In the genomic region with DNA sequence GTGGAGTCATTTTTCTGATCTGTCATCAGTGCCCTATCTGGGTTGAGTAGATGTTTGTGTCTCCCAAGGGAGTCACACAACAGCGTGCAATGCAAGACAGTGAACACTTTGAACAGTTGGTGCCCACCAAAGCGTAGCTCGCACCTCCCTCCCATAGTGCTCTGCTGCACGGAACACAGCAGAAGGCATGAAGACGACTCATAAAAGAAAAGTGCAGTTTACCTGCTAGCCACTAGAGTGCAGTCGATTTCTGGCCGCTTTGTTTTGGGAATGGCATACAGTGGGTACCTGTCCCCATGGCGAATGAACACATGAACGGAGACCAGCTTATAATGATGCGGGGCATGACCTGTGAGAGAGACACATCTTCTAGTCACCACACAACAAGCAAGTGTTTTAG, we compare ENCODE assay signal across 8 mouse cellular contexts. TPM values are rescaled to one million over a fixed set of nuclear protein-coding genes. Genes with fewer than 3 reads are reported as not detected.
A peak's percentile ranks its signal among the peaks of the same experiment; 100 is the strongest.
DNase-seq lines count a peak whose midpoint lies in the region; ATAC-seq and TF ChIP-seq lines count a peak whose summit lies in the region.

No protein-coding gene starts in this region.

- no peaks in the 10 kb centered on the region for H3K79me2 ChIP-seq in MEL (ENCODE audit: control insufficient read depth, insufficient read depth, low read length, poor library complexity)

- ATAC-seq in hindbrain, embryonic 13.5 days (ENCODE audit: low FRiP score) = peak; percentile 65
- no peak for ATAC-seq in liver, embryonic 14.5 days (ENCODE audit: insufficient read depth)

- TF ChIP-seq EP300 in MEL (IDR thresholded peaks at IDR 0.05; ENCODE audit: low read depth in 1 of 2, low read length in 2 of 2) = no peak
- TF ChIP-seq EP300 in liver, embryonic 14.5 days (IDR thresholded peaks at IDR 0.05; ENCODE audit: low read depth) = no peak

- H3K27ac ChIP-seq in MEL (ENCODE audit: control insufficient read depth, low read depth, low read length) = no peak overlapping the region
- H3K27ac ChIP-seq in hindbrain, embryonic 13.5 days = peak overlapping the region; percentile 90
- no peak overlapping the region for H3K27ac ChIP-seq in liver, embryonic 14.5 days

- TF ChIP-seq RAD21 in MEL (IDR thresholded peaks at IDR 0.05; ENCODE audit: low read depth, low read length) = peak; percentile 11; the same call in 1 of the 2 replicates

- TF ChIP-seq POLR2A in MEL (IDR thresholded peaks at IDR 0.05; ENCODE audit: control insufficient read depth in 1 of 2, insufficient read depth in 1 of 2, low read depth in 1 of 2, low read length in 2 of 2, poor library complexity in 1 of 2) = no peak

- peak; percentile 19 to 46 (median 40); a peak in 4 of 6 replicates for TF ChIP-seq CTCF in MEL (IDR thresholded peaks at IDR 0.05 in 2 of 3, conservative IDR thresholded peaks at IDR 0.05 in 1 of 3; ENCODE audit: control insufficient read depth in 1 of 3, insufficient read depth in 1 of 3, low read depth in 2 of 3, low read length in 3 of 3, poor library complexity in 1 of 3, severe bottlenecking in 1 of 3)
- peak; percentile 61 for TF ChIP-seq CTCF in liver, embryonic 14.5 days (IDR thresholded peaks at IDR 0.05; ENCODE audit: low read depth)

- H3K4me3 ChIP-seq in MEL (ENCODE audit: control insufficient read depth in 1 of 2, insufficient read depth in 1 of 2, low read depth in 2 of 2, low read length in 2 of 2) = no peak overlapping the region
- no peak overlapping the region for H3K4me3 ChIP-seq in hindbrain, embryonic 13.5 days
- H3K4me3 ChIP-seq in liver, embryonic 14.5 days (ENCODE audit: insufficient read depth in 1 of 2, low read depth in 2 of 2, low read length in 2 of 2) = no peak overlapping the region

- intact Hi-C loops in gastrocnemius, postnatal 14 days (cut with DNase I; ENCODE audit: low total_unique reads) = no loop called here

- no peaks in the 10 kb centered on the region for H3K9me3 ChIP-seq in MEL (replicated peaks; ENCODE audit: insufficient read depth, low read length)
- H3K9me3 ChIP-seq in hindbrain, embryonic 13.5 days = peaks cover 9% of the 10 kb centered on the region; the same call in 1 of the 2 replicates
- no peaks in the 10 kb centered on the region for H3K9me3 ChIP-seq in liver, embryonic 14.5 days (ENCODE audit: control insufficient read depth, low read length)

- no peaks in the 10 kb centered on the region for H3K4me1 ChIP-seq in MEL (ENCODE audit: control insufficient read depth in 1 of 2, insufficient read depth in 2 of 2, low read length in 2 of 2)
- peaks cover 44% of the 10 kb centered on the region for H3K4me1 ChIP-seq in hindbrain, embryonic 13.5 days (replicated peaks)
- H3K4me1 ChIP-seq in liver, embryonic 14.5 days (replicated peaks; ENCODE audit: control insufficient read depth in 2 of 2, insufficient read depth in 2 of 2, low read length in 1 of 2) = no peaks in the 10 kb centered on the region

- 29% methylated on average over 10 of the region's 10 CpGs for WGBS in hindbrain, embryonic 13.5 days
- WGBS in liver, embryonic 14.5 days (ENCODE audit: insufficient replicate concordance) = 30% methylated on average over 10 of the region's 10 CpGs

- H3K27me3 ChIP-seq in MEL (ENCODE audit: control insufficient read depth in 1 of 2, insufficient read depth in 2 of 2, low read length in 2 of 2) = no peaks in the 10 kb centered on the region
- H3K27me3 ChIP-seq in hindbrain, embryonic 13.5 days = no peaks in the 10 kb centered on the region
- H3K27me3 ChIP-seq in liver, embryonic 14.5 days (ENCODE audit: control insufficient read depth, insufficient read depth, low read length) = no peaks in the 10 kb centered on the region

- DNase-seq in layer of hippocampus, adult 9-11 months = peak; percentile 48
- no peak for DNase-seq in layer of hippocampus, postnatal 10 days (ENCODE audit: low spot score in 2 of 2)
- peak; percentile 20 for DNase-seq in MEL (ENCODE audit: low read depth, low spot score)
- DNase-seq in embryo, embryonic 11.5 days (ENCODE audit: low read depth, low spot score) = peak; percentile 23
- DNase-seq in liver, embryonic 14.5 days (ENCODE audit: low read depth in 3 of 3, low spot score in 3 of 3) = no peak
- peak; percentile 70 for DNase-seq in retina, embryonic 14.5 days (ENCODE audit: low spot score)
- no peak for DNase-seq in gastrocnemius, postnatal 14 days

- H3K9ac ChIP-seq in MEL (ENCODE audit: control insufficient read depth, low read depth, low read length, poor library complexity, severe bottlenecking) = no peak overlapping the region
- H3K9ac ChIP-seq in hindbrain, embryonic 13.5 days = no peak overlapping the region
- H3K9ac ChIP-seq in liver, embryonic 14.5 days (replicated peaks) = no peak overlapping the region

- no peak overlapping the region; the same call in 1 of the 2 replicates for H3K4me2 ChIP-seq in hindbrain, embryonic 13.5 days
- no peak overlapping the region for H3K4me2 ChIP-seq in liver, embryonic 14.5 days (ENCODE audit: low read depth)

- H3K36me3 ChIP-seq in MEL (ENCODE audit: control insufficient read depth in 1 of 2, insufficient read depth in 2 of 2, low read length in 2 of 2) = no peaks in the 10 kb centered on the region
- peaks cover 9% of the 10 kb centered on the region; the same call in 1 of the 2 replicates for H3K36me3 ChIP-seq in hindbrain, embryonic 13.5 days
- no peaks in the 10 kb centered on the region for H3K36me3 ChIP-seq in liver, embryonic 14.5 days (replicated peaks; ENCODE audit: control insufficient read depth, insufficient read depth, low read depth)

TF ChIP-seq in MEL, 35 proteins besides CTCF, POLR2A, EP300 and RAD21:
- TF ChIP-seq SMC3 (IDR thresholded peaks at IDR 0.05; ENCODE audit: low read depth, low read length) (peak; percentile 33), USF1 (IDR thresholded peaks at IDR 0.05; ENCODE audit: low read depth, low read length) (no peak), UBTF (IDR thresholded peaks at IDR 0.05; ENCODE audit: borderline replicate concordance, insufficient read depth, low read depth, low read length) (no peak), CHD1 (IDR thresholded peaks at IDR 0.05; ENCODE audit: low read depth, low read length) (no peak)

RNA-seq across cellular contexts. Expression of gene Pxylp1, which starts 53.6 kb away (rescaled TPM):
- 10 to 100 TPM; 16.6 to 18.9 TPM for total RNA-seq in layer of hippocampus, postnatal 10 days (2021)
- 5.4 and 5.7 TPM in 2 replicates for total RNA-seq in MEL (2012; rRNA removed)
- 1 to 10 TPM in 1 of 2 experiments, not detected in 1; 9.9 TPM for polyA plus RNA-seq in MEL (2012; ENCODE audit: insufficient read depth in 1 of 2, insufficient read length in 2 of 2, low read depth in 1 of 2, low replicate concordance in 2 of 2, missing spikeins in 1 of 2)
- polyA plus RNA-seq in hindbrain, embryonic 13.5 days (2015; fragmentation: Nextera tagmentation; extraction: Ambion mirVana) = 55.7 and 57.4 TPM in 2 replicates
- polyA plus RNA-seq in liver, embryonic 14.5 days (2012; rRNA removed) = 1.3 and 1.4 TPM in 2 replicates
- polyA plus RNA-seq in liver, embryonic 14.5 days (2014; fragmentation: Nextera tagmentation; extraction: Ambion mirVana) = 3.0 and 3.5 TPM in 2 replicates
- total RNA-seq in gastrocnemius, postnatal 14 days (2021) = 1 to 10 TPM; 2.2 to 2.4 TPM

Comparison
In these comparisons a context has a peak if more than half of its experiments do, and no peak if none do; other contexts are left out.
1. DNase-seq: peak in layer of hippocampus, adult 9-11 months (single experiment), MEL (single experiment), embryo, embryonic 11.5 days (single experiment) and retina, embryonic 14.5 days (single experiment); none in layer of hippocampus, postnatal 10 days (0 of 2), liver, embryonic 14.5 days (0 of 3) and gastrocnemius, postnatal 14 days (single experiment).